Mouse (Mus musculus) embryonic facial prominence, embryonic 13.5 days (tissue): Measurements from ENCODE around the gene Cyp2t4. TPM values are rescaled to one million over a fixed set of nuclear protein-coding genes. Genes with fewer than 3 reads are reported as not detected.

Experiments used
- ATAC-seq: fragments of 200-750 bp; cut with Nextera tagmentation; 2 replicates; pipeline ENCODE4 v1.8.0; 2017; ENCODE audit warnings: low read depth; ENCODE audit not compliant: insufficient number of reproducible peaks, insufficient read depth, low FRiP score, low TSS enrichment
- H3K27ac ChIP-seq: fragments of 300-500 bp; sonication (generic); 2 replicates; pipeline ENCODE4 v1.5.1; 2015; ENCODE audit warnings: moderate library complexity, mild to moderate bottlenecking, inconsistent platforms
- H3K27me3 ChIP-seq: fragments of 300-500 bp; sonication (generic); 2 replicates; pipeline ENCODE4 v1.6.1; 2015; ENCODE audit warnings: mild to moderate bottlenecking, inconsistent platforms
- H3K36me3 ChIP-seq: fragments of 300-500 bp; sonication (generic); 2 replicates; pipeline ENCODE4 v1.6.1; 2015; ENCODE audit warnings: mild to moderate bottlenecking, inconsistent platforms
- H3K4me1 ChIP-seq: fragments of 300-500 bp; sonication (generic); 2 replicates; pipeline ENCODE4 v1.6.1; 2015; ENCODE audit warnings: inconsistent platforms
- H3K4me2 ChIP-seq: fragments of 300-500 bp; sonication (generic); 2 replicates; pipeline ENCODE4 v1.6.1; 2015; ENCODE audit warnings: moderate library complexity, mild to moderate bottlenecking, inconsistent platforms
- H3K4me3 ChIP-seq: fragments of 300-500 bp; sonication (generic); 2 replicates; pipeline ENCODE4 v1.5.1; 2015; ENCODE audit warnings: mild to moderate bottlenecking, inconsistent platforms
- H3K9ac ChIP-seq: fragments of 300-500 bp; sonication (generic); 2 replicates; pipeline ENCODE4 v1.6.1; 2015; ENCODE audit warnings: mild to moderate bottlenecking, inconsistent platforms
- H3K9me3 ChIP-seq: fragments of 300-500 bp; sonication (generic); 2 replicates; pipeline ENCODE4 v1.6.1; 2016; ENCODE audit warnings: inconsistent platforms
- WGBS: fragments of 180-500 bp; shearing (Covaris S2); methylation state at CpG from one replicate; pipeline ENCODE4 v1.1.7; 2015; ENCODE audit warnings: mixed read lengths; 5-methylcytosine and 5-hydroxymethylcytosine counted together
- polyA plus RNA-seq: library from polyadenylated mRNA; unstranded; fragments of >200 nt; fragmentation: Nextera tagmentation; extraction: Ambion mirVana; gene quantifications from 2 replicates; pipeline ENCODE4 v1.2.1, GENCODE M21; 2015

Gene Cyp2t4
- 0.25 and 0.32 TPM in 2 replicates for polyA plus RNA-seq

DNA sequence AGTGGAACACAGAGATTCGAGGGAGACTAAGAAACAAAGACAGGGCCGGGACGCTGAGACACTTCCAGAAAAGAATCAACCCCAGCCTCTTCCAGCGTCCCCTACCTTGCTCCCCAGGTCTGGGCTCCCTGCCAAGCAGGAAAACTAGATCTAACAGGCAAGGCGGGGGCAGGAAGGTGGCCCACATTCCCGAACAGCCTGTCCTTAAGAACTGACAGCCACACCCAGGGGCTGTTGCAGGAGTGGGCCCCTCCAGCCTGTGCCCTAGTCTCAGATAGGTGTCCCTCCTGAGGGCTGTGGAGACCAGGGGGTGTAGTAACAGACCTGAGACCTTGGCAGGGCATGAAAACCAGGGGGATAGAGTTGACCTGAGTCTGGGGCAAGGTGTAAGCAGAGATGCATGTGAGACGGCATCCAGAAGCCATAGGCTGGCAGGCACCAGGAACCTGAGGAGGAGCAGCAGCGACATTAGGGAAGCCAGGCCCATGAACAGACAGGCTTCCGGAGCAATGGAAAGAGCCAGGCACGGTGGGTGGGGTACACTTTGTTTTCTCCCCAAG, at the start of gene Cyp2t4:
Gene Cyp2t4, plus strand, starts transcription at position 510 of the 560 bp plus-strand sequence.
- Histone ChIP-seq H3K27ac (peak within 1 kb of the TSS; percentile 72), H3K9ac (no peak within 1 kb of the TSS)

DNA sequence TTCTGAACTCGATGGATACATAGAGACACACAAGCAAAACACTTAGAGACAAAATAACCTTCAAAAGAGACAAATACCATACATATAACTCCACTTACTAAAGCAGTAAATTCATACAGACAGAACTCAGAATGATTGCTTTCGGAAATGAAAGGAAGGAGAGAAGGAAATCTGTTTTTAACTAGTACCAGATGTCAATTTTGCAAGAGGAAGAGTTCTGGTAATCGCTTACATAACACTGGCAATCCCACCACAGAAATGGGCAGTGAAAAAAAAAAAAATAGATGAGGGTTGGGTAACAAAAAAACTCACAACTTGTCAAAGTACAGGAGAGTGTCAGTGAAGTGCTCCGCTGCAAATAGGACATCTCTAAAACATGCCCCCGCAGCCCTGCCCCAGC, 48.6 kb upstream of the Cyp2t4 start:
- H3K27me3 ChIP-seq = no peaks in the 10 kb centered on the region
- ATAC-seq = no peak
- peak overlapping the region; percentile 16; the same call in 1 of the 2 replicates for H3K4me2 ChIP-seq
- 0 out of 2 replicates have a peak, but pooled peaks cover 4% of the 10 kb centered on the region for H3K9me3 ChIP-seq
- WGBS = 28% methylated on average over 5 of the region's 5 CpGs
- H3K27ac ChIP-seq = peak overlapping the region; percentile 60; the same call in 1 of the 2 replicates
- H3K4me3 ChIP-seq = no peak overlapping the region
- peaks cover 4% of the 10 kb centered on the region; the same call in 1 of the 2 replicates for H3K4me1 ChIP-seq
- no peak overlapping the region for H3K9ac ChIP-seq
- no peaks in the 10 kb centered on the region for H3K36me3 ChIP-seq

More for the DNA sequence above, at the start of gene Cyp2t4:
- H3K27me3 ChIP-seq = no peaks in the 10 kb centered on the region
- WGBS = 53% methylated on average over 10 of the region's 10 CpGs
- peaks cover 6% of the 10 kb centered on the region for H3K4me1 ChIP-seq
- no peaks in the 10 kb centered on the region for H3K9me3 ChIP-seq
- H3K36me3 ChIP-seq = peaks cover 13% of the 10 kb centered on the region
- H3K4me2 ChIP-seq = 0 out of 2 replicates have a peak within 1 kb of the TSS, but pooled peaks have one; percentile 1
- ATAC-seq = peak; percentile 53
- H3K4me3 ChIP-seq = no peak within 1 kb of the TSS

DNA sequence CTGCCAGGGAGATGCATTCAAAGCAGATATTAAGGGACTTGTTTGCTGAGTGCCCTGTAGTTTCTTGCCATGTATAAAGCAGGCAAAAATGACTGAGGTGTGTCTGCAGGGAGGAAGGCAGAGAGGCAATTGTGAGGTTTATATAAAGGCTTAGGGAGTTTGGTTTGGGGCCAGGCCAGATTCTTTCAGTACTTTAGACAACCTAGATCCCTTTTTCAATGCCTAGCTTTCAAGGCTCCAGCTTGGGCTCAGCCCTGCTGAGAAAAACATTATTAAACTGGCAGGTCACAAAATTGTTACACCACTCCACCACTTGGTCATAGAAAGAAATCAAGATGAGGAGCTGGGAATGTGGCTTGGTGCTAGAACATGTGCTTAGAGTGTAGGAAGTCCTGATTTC, 43.2 kb upstream of the Cyp2t4 start:
- Histone ChIP-seq H3K9ac (no peak overlapping the region), H3K27me3 (no peaks in the 10 kb centered on the region), H3K4me1 (no peaks in the 10 kb centered on the region), H3K36me3 (no peaks in the 10 kb centered on the region), H3K9me3 (0 out of 2 replicates have a peak, but pooled peaks cover 4% of the 10 kb centered on the region), H3K4me3 (no peak overlapping the region), H3K27ac (no peak overlapping the region), H3K4me2 (no peak overlapping the region)
- no peak for ATAC-seq

DNA sequence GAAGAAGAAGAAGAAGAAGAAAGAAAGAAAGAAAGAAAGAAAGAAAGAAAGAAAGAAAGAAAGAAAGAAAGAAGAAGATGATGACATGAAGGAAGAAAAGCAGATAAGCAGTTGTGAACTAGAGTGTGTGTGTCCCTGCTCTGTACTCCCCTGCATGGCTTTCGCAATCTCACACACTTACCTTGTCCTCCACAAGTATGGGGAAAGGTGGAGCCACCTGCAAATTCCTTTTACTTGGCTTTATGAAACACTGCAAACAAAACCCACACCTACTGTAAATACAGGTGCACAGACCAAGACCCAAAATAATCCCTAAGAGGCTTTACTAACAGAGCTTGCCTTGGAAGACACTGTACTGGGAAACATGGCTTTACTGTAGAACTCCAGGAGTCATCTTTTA, 42.5 kb upstream of the Cyp2t4 start:
- Histone ChIP-seq H3K36me3 (no peaks in the 10 kb centered on the region), H3K27me3 (no peaks in the 10 kb centered on the region), H3K9ac (no peak overlapping the region), H3K9me3 (0 out of 2 replicates have a peak, but pooled peaks cover 4% of the 10 kb centered on the region), H3K4me2 (no peak overlapping the region), H3K4me3 (no peak overlapping the region), H3K27ac (no peak overlapping the region), H3K4me1 (no peaks in the 10 kb centered on the region)
- WGBS = 88% methylated on average over 1 of the region's 1 CpGs
- no peak for ATAC-seq

DNA sequence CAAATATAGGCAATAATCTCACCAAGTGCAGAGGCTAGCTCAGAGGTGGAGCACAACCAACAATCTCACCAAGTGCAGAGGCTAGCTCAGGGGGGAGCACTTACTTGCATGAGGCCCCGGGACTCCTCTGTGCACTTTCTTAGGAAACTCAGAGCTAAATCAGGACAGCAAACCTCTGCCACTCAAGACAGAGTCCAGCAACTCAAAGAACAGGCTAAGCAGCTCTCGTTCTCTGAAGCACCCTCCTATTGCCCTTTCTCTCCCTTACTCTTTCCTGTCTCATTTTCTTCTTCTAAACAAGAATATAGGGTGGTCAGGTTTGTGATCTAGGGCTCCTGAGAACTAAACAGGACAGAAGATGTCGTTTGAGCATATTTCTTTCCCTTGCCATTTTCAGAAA, 41.5 kb upstream of the Cyp2t4 start:
- WGBS = 66% methylated on average over 3 of the region's 3 CpGs
- no peak overlapping the region for H3K27ac ChIP-seq
- H3K4me1 ChIP-seq = no peaks in the 10 kb centered on the region
- H3K36me3 ChIP-seq = no peaks in the 10 kb centered on the region
- 0 out of 2 replicates have a peak, but pooled peaks cover 4% of the 10 kb centered on the region for H3K9me3 ChIP-seq
- no peak overlapping the region for H3K9ac ChIP-seq
- no peak overlapping the region for H3K4me2 ChIP-seq
- H3K27me3 ChIP-seq = no peaks in the 10 kb centered on the region
- ATAC-seq = no peak
- H3K4me3 ChIP-seq = no peak overlapping the region

DNA sequence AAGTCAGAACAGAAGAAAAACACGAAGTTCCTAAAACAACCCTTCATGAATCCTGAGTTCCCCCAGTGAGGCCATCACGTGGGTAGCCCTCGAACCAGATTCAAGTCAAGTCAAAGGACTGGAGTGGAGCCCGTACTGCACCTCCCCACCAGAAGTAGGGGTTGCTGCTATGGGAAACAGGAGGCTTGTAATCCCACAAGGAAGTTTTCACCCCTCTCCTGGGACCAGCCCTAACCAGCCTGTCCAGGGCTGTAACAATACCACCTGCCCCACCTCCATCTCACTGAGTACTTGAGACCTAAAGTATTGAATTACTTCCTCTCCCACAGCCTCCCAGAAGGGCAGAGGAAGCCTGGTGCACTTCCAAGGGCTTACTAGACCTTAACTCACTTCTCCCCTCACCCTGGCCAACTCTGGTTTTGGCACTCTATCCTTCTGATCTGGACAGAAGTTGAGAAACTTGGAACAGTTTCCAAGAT, 35.4 kb upstream of the Cyp2t4 start:
- WGBS = 52% methylated on average over 4 of the region's 4 CpGs
- no peak overlapping the region for H3K9ac ChIP-seq
- H3K36me3 ChIP-seq = no peaks in the 10 kb centered on the region
- H3K4me2 ChIP-seq = no peak overlapping the region
- H3K27ac ChIP-seq = no peak overlapping the region
- no peaks in the 10 kb centered on the region for H3K9me3 ChIP-seq
- no peaks in the 10 kb centered on the region for H3K4me1 ChIP-seq
- no peak overlapping the region for H3K4me3 ChIP-seq
- no peaks in the 10 kb centered on the region for H3K27me3 ChIP-seq
- ATAC-seq = no peak

DNA sequence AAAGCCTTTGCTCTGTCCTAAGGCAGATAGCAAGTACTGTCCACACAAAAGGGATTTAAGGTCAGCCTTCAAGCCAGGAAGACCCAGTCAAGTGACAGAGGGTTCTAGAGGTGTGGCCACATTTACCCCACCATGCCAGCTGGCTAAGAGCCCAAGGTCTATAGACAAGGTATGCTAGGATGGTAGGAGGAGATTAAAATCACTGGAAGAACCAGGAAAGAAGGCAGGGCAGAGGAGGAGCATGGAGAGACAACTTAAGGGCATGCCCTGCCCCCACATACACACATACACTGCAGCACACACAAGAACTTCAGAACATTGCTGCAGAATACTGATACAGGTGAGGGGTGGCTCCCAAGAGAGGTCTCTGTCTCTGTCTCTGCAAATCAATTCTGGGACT, 33.8 kb upstream of the Cyp2t4 start, which contains the start of gene Cyp2f2:
Gene Cyp2f2, plus strand, starts transcription at position 234 of the 400 bp plus-strand sequence.
- no peaks in the 10 kb centered on the region for H3K9me3 ChIP-seq
- H3K9ac ChIP-seq = no peak within 1 kb of the TSS
- no peak for ATAC-seq
- H3K36me3 ChIP-seq = no peaks in the 10 kb centered on the region
- no peak within 1 kb of the TSS for H3K27ac ChIP-seq
- no peak within 1 kb of the TSS for H3K4me3 ChIP-seq
- no peak within 1 kb of the TSS for H3K4me2 ChIP-seq
- H3K27me3 ChIP-seq = no peaks in the 10 kb centered on the region
- no peaks in the 10 kb centered on the region for H3K4me1 ChIP-seq

DNA sequence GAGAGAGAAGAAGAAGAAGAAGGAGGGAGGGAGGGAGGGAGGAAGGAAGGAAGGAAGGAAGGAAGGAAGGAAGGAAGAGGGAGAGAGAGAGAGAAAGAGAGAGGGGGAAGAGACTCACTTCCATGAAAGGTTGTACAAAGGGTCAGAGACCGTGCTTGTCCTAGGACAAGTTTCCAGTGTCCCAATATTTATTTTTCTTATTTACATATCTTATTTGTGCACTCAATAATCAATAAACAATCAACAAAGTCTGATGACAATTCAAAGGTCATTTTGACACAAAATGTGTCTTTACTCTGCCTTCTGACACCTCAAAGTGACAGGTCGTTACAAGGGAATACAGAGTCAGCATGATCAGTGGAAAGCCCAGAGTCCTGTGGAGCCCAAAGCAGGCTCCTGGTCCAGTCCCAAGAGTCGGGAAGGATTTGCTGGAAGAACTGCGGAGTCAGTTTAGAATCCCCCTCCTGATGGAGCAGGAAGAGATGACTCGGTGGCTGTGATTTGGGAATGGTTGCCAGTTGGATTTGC, 29.1 kb upstream of the Cyp2t4 start:
- H3K27ac ChIP-seq = no peak overlapping the region
- no peaks in the 10 kb centered on the region for H3K36me3 ChIP-seq
- H3K4me2 ChIP-seq = no peak overlapping the region
- no peaks in the 10 kb centered on the region for H3K27me3 ChIP-seq
- no peaks in the 10 kb centered on the region for H3K4me1 ChIP-seq
- 75% methylated on average over 5 of the region's 5 CpGs for WGBS
- H3K4me3 ChIP-seq = no peak overlapping the region
- no peaks in the 10 kb centered on the region for H3K9me3 ChIP-seq
- H3K9ac ChIP-seq = no peak overlapping the region
- ATAC-seq = no peak

DNA sequence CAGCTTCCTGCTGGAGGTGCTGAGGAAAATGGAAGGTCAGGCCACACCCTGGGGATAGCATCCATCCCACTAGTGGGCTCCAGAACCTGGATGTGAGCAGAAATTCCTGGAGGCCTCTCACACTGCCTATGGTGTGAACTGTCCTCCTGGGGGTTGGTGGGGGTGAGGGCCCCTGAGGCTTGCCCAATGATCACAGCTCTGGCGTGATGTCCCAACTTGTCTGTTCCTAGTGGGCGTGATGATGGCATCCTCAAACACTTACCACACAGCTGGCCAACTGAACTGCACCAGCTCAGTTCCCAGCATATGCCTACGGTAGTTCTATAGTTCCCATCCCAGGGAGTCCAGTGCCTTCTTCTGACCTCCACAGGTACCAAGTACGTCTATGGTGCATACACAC, 28.5 kb upstream of the Cyp2t4 start:
- H3K27me3 ChIP-seq = no peaks in the 10 kb centered on the region
- no peak overlapping the region for H3K27ac ChIP-seq
- ATAC-seq = no peak
- 91% methylated on average over 4 of the region's 4 CpGs for WGBS
- H3K4me2 ChIP-seq = no peak overlapping the region
- no peak overlapping the region for H3K4me3 ChIP-seq
- no peaks in the 10 kb centered on the region for H3K36me3 ChIP-seq
- H3K9ac ChIP-seq = no peak overlapping the region
- H3K4me1 ChIP-seq = no peaks in the 10 kb centered on the region
- H3K9me3 ChIP-seq = no peaks in the 10 kb centered on the region

DNA sequence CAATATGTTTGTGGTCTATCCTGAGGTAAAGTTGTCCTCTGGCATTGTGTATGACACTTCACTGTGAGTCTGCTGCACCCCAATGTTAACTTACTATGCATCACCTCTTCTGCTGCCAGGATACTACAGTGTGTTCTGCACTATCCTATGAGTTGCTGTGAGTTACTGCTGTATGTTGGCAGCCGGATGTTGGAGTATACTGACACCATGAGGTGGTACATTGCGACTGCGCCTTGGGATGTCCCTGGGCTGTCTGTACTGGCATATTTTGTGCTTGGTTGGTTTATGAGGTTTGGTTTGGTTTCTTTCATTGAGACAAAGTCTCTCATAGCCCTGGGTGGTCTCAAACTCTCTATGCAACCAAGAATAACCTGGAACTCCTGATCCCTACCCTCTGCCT, 25.4 kb upstream of the Cyp2t4 start:
- H3K4me3 ChIP-seq = no peak overlapping the region
- no peaks in the 10 kb centered on the region for H3K27me3 ChIP-seq
- WGBS = 51% methylated on average over 3 of the region's 3 CpGs
- H3K4me2 ChIP-seq = no peak overlapping the region
- no peaks in the 10 kb centered on the region for H3K4me1 ChIP-seq
- no peak overlapping the region for H3K9ac ChIP-seq
- H3K27ac ChIP-seq = no peak overlapping the region
- ATAC-seq = no peak
- H3K36me3 ChIP-seq = no peaks in the 10 kb centered on the region
- H3K9me3 ChIP-seq = no peaks in the 10 kb centered on the region

DNA sequence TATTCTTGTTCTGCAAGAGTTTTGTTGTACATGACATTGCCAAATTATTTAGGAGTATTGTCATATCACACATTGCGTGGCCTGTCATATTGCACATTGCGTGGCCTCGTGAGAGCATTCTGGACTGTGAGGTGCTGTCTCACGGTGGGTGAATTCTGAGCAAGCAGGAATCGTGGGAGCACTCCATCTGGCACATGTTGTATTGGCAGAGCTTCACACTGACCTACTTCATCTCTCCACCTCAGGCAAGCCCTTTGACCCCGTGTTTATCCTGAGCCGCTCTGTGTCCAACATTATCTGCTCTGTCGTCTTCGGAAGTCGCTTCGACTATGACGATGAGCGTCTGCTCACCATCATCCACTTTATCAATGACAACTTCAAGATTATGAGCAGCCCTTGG, 24.6 kb upstream of the Cyp2t4 start:
- H3K4me3 ChIP-seq = no peak overlapping the region
- H3K36me3 ChIP-seq = no peaks in the 10 kb centered on the region
- no peak overlapping the region for H3K9ac ChIP-seq
- H3K9me3 ChIP-seq = no peaks in the 10 kb centered on the region
- no peaks in the 10 kb centered on the region for H3K27me3 ChIP-seq
- no peaks in the 10 kb centered on the region for H3K4me1 ChIP-seq
- H3K27ac ChIP-seq = no peak overlapping the region
- WGBS = 86% methylated on average over 13 of the region's 13 CpGs
- no peak for ATAC-seq
- no peak overlapping the region for H3K4me2 ChIP-seq

DNA sequence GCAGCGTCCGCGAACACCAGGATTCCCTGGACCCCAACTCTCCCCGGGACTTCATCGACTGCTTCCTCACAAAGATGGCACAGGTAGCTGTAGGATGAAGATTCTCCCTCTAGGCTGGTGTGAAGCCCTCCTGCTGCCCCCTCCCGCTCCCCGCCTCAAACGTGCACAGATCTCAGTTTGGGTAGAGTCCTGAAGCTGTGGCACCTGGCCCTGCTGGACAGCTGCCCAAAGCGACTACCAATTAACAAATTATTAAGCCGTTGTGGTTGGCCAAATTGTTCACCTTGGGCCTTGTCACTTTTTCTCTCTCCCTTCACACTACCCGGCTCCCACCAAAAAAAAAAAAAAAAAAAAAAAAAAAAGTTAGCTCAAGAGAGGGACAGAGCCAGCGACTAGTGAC, 23.7 kb upstream of the Cyp2t4 start:
- Histone ChIP-seq H3K36me3 (no peaks in the 10 kb centered on the region), H3K9ac (no peak overlapping the region), H3K4me2 (no peak overlapping the region), H3K9me3 (no peaks in the 10 kb centered on the region), H3K4me1 (no peaks in the 10 kb centered on the region), H3K27me3 (no peaks in the 10 kb centered on the region), H3K27ac (no peak overlapping the region), H3K4me3 (no peak overlapping the region)
- 85% methylated on average over 12 of the region's 12 CpGs for WGBS
- ATAC-seq = no peak
